Mouse (Mus musculus) lung, adult 18-20 months (tissue): ENCODE measurements around the gene Tm4sf4.

Experiments
- DNase-seq, 2 experiments: peaks; one replicate each; pipeline ENCODE4 v3.0.0; 2022; ENCODE audit warnings: mixed read lengths in 2 of 2

Tm4sf4 gene

GRCm38 (mm10) chr3:57425089-57425730 lies at the start of gene Tm4sf4:
Tm4sf4 (plus strand) TSS chr3:57425314.
- DNase-seq = no peak

- DNase-seq = no peak
Measured at GRCm38 (mm10) chr3:57386423-57386822, 38.7 kb upstream of the Tm4sf4 start.

GRCm38 (mm10) chr3:57386895-57387294 lies 38.2 kb upstream of the Tm4sf4 start:
- DNase-seq = no peak

DNA sequence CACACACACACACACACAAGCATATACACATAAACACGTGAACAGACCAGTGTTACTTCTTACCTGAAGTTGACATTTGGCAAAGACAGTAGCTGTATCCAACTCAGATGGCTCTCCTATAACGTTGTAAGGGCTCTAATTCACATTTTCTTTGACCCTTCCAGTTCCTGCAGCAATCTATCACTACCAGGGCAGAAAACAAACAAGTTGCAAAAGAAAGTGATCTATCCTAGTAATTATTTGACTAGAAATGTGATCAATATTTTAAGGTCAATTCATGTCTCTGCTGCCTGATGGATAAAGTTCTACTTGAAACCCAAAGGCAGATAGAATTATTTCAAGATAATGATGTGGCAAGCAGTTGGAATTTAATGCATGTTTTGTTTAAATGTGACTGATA lies 37.5 kb upstream of the Tm4sf4 start:
- no peak for DNase-seq

- DNase-seq = no peak
Measured at GRCm38 (mm10) chr3:57411535-57411934, 13.6 kb upstream of the Tm4sf4 start.

DNA sequence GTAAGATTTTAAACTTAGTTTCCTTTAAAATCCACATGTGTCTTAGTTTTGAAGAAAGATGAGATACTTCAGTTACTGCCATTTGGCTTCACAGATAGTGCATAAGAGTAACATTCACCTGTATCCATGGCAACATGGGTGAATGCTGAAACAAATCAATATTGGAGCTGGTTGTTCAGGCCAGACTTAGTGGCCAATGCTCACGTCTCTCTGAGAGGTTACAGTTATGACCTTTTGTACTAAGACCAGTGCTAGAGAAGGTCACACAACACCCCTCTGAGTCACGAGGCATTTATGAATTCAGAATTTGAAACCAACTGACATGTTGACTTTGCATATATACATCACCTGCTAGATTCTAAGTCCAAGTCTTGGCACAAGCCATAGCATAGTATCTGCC lies 4.9 kb upstream of the Tm4sf4 start:
- no peak for DNase-seq

GRCm38 (mm10) chr3:57420660-57421059 lies 4.5 kb upstream of the Tm4sf4 start:
- no peak for DNase-seq

DNA sequence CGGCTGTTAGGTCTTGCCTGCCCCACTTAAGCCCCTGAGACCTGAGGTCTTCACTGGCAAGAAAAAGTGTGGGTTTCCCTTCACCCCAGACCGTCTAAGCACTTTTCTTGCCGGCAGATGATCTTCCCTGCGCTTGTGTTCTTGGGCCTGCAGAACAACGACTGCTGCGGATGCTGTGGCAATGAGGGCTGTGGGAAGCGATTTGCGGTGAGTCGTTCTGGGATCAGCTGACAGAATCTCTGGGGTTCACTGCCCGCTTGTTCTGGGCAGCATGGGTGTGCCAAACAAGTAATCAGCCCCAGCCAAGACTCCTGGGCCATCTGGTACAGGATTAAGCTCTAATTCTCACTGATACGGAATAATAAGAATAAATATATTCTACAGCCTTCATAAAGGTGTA lies 1.2 kb downstream of the Tm4sf4 start:
- no peak for DNase-seq

DNA sequence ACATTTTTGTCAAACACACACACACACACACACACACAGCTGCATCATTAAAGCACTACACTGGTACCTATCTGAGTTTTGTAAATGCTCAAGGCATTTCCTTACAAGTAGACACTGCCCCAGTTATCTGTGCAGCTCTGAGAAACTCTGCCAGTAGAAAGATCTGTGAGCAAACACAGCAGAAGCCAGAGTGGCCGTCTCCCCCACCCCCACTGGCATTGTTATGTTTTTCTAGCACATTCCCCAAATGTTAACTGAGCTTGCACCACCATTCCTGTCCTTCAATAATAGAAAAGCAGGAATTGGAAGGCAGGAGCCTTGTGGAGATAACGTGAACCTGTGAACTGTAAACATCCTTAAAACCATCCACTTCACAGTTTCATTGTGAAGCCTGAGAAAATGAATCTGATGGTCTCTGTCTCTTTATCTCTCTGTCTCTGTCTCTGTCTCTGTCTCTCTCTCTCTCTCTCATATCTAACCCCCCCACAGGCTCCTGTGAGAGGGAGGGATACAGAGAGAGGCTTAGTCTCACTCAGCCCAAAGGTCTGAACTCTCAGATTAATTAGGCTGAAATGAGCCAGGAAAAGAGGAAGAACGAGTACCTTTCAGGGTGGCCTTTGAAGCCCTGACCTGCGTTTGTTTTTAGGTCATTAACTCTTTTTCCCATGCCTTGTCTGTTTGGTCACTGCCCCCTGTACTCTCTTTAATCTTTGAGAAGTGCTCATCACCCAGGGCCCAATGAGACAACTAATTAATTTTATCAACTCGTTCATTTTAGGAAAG lies 3.8 kb downstream of the Tm4sf4 start:
- DNase-seq = peak; percentile 12 to 14

- DNase-seq = peak; percentile 15 to 48
Measured at GRCm38 (mm10) chr3:57429486-57429885, 4.4 kb downstream of the Tm4sf4 start.

- DNase-seq = no peak
Measured at GRCm38 (mm10) chr3:57431706-57432105, 6.6 kb downstream of the Tm4sf4 start.

DNA sequence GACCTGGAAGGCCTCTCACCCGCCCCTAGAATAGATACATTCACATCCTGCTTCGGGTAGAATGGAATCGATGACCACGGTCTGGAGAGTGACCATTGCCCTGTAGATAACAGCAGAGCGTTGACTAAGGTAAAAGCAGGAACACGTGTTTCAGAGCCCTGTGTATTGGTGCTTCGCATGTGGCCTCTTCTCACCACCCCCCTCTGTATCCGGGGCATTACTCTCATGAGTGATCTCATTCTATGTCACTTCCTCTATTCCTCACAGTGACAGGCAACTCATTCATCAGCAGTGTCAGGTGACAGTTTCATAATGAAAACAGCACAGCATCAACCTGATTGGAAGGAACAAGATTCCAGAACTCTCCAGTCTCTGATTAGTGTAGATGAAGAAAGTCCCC lies 10.2 kb downstream of the Tm4sf4 start:
- no peak for DNase-seq

GRCm38 (mm10) chr3:57440956-57441355 lies 15.8 kb downstream of the Tm4sf4 start:
- DNase-seq = no peak

GRCm38 (mm10) chr3:57445706-57446105 lies 20.6 kb downstream of the Tm4sf4 start:
- DNase-seq = peak; percentile 25 to 35

DNA sequence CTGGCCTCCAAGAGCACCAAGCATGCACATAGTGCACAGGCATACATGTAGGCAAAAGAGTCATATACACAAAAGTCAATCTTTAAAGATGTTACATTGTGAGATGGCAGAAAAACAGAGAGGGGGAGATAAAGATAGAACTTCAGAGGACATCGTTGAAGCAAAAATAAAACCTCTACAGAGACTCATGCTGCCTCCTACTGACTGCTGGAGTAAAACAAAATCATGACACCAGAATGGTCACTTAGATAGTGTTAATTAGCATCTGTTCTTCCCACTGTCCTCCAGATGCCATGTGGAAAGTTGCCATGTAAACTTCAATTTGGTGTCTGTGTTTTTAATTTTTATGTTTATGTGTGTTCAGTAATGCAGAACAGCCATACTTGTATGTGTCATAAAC lies 22.8 kb downstream of the Tm4sf4 start:
- no peak for DNase-seq

DNA sequence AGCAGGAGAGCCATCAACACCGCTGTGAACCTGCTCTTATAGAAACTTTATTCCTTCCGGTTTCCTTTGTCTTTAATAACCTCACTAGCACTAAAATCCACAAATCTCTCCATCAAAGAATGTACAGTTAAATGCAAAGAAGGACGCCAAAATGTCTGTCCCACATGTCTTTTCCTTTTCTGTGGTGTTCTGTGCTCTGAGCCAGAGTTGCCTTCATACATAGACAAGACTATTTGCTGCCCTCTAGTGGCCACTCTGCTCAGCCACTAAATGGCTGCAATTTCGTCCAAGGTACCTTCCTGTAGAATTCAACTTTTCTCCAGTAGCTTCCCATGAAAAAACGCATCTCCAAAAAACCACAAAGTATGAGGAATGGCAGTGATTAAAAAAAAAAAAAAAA lies 23.3 kb downstream of the Tm4sf4 start:
- DNase-seq = peak; percentile 57 to 69

- DNase-seq = no peak
Measured at GRCm38 (mm10) chr3:57458652-57459051, 33.5 kb downstream of the Tm4sf4 start.

DNA sequence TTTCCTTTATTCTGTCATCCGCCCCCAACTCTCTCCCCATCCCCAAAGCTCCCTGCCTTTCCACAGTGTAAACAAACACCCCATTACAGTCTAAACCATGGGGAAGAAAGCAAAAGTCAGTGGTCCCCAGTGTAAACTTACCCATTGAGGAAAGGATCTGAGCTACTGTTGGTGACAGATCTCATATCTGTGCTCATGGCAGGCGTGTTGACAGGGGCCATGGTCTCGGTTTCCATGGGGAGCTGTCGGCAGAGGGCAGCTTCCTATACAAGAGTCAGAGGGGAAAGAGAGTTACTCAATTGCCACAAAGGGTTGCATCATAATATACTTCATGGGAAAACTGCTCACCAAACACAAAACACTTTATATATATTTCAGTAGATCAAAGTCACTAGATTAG lies 38.2 kb downstream of the Tm4sf4 start:
- no peak for DNase-seq

- no peak for DNase-seq
Measured at GRCm38 (mm10) chr3:57466289-57466688, 41.2 kb downstream of the Tm4sf4 start.

DNA sequence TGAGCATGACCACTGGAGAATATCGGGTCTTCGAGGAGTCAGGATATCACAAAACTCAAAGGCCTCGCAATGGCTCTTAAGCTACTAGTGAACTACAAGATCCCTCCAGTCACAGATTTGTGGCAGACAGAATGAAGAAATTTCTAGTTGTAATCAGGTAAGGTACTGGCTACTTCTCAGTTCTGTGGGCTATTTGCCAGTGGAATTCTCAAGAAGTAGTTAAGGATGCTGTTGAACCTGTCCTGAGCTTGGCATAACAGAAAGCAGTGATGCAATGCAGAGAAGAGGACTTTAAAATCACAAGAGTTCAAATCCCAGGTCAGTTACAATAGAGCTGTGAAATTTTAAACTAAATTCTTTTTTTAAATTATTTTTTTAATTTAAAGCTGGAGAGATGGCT lies 44.2 kb downstream of the Tm4sf4 start:
- peak; percentile 18 to 57 for DNase-seq

GRCm38 (mm10) chr3:57470326-57470725 lies 45.2 kb downstream of the Tm4sf4 start:
- DNase-seq = peak; percentile 71 to 77

GRCm38 (mm10) chr3:57470981-57471601 lies 46.0 kb downstream of the Tm4sf4 start:
- DNase-seq = peak; percentile 57 to 59

GRCm38 (mm10) chr3:57472407-57472806 lies 47.3 kb downstream of the Tm4sf4 start:
- DNase-seq = no peak

GRCm38 (mm10) chr3:57474421-57474820 lies 49.3 kb downstream of the Tm4sf4 start:
- DNase-seq = no peak
